Mouse (Mus musculus): Measurements from ENCODE around the gene Ccdc142. TPM values are rescaled to one million over a fixed set of nuclear protein-coding genes. Genes with fewer than 3 reads are reported as not detected.

The Ccdc142 gene
- polyA plus RNA-seq, 1 experiment from 2014 or later, result 4.2 TPM

GRCm38 (mm10) chr6:83068221-83068620 is 33.2 kb upstream of the Ccdc142 start:
- Histone ChIP-seq H3K4me3 (replicated peaks; ENCODE audit: low read depth, low read length) (peak overlapping the region; percentile 12; the same call in 1 of the 2 replicates), H3K27me3 (ENCODE audit: control insufficient read depth, insufficient read depth, low read length) (peaks cover 93% of the 10 kb centered on the region), H3K4me2 (ENCODE audit: low read length) (no peak overlapping the region), H3K27ac (replicated peaks; ENCODE audit: low read depth, low read length) (no peak overlapping the region), H3K4me1 (ENCODE audit: control insufficient read depth, insufficient read depth, low read length) (0 out of 2 replicates have a peak, but pooled peaks cover 3% of the 10 kb centered on the region), H3K9me3 (ENCODE audit: control insufficient read depth, low read length) (no peaks in the 10 kb centered on the region), H3K9ac (replicated peaks; ENCODE audit: low read length) (no peak overlapping the region), H3K36me3 (ENCODE audit: control insufficient read depth, insufficient read depth, low read length) (no peaks in the 10 kb centered on the region)
- no peak for DNase-seq
- no peak for ATAC-seq (ENCODE audit: low FRiP score, low TSS enrichment)
- 1% methylated on average over 8 of the region's 8 CpGs for WGBS

- DNase-seq (no peak), ATAC-seq (ENCODE audit: low FRiP score, low TSS enrichment) (no peak)
- 0 out of 2 replicates have a peak, but pooled peaks cover 3% of the 10 kb centered on the region for H3K4me1 ChIP-seq (ENCODE audit: control insufficient read depth, insufficient read depth, low read length)
- H3K4me2 ChIP-seq (ENCODE audit: low read length), result peak overlapping the region; percentile 33; the same call in 1 of the 2 replicates
- whole genome bisulfite sequencing, result under 1% methylated on average over 81 of the region's 81 CpGs
- no peak overlapping the region for H3K9ac ChIP-seq (replicated peaks; ENCODE audit: low read length)
- no peaks in the 10 kb centered on the region for H3K36me3 ChIP-seq (ENCODE audit: control insufficient read depth, insufficient read depth, low read length)
- peaks cover 94% of the 10 kb centered on the region for H3K27me3 ChIP-seq (ENCODE audit: control insufficient read depth, insufficient read depth, low read length)
- H3K9me3 ChIP-seq (ENCODE audit: control insufficient read depth, low read length), result no peaks in the 10 kb centered on the region
- H3K4me3 ChIP-seq (replicated peaks; ENCODE audit: low read depth, low read length), result peak overlapping the region; percentile 12
- H3K27ac ChIP-seq (replicated peaks; ENCODE audit: low read depth, low read length), result no peak overlapping the region
These were observed 32.5 kb upstream of the Ccdc142 start for GRCm38 (mm10) chr6:83068706-83069487.

- Histone ChIP-seq H3K36me3 (ENCODE audit: control insufficient read depth, insufficient read depth, low read length) (no peaks in the 10 kb centered on the region), H3K4me2 (ENCODE audit: low read length) (0 out of 2 replicates have a peak overlapping the region, but pooled peaks have one; percentile 10), H3K9me3 (ENCODE audit: control insufficient read depth, low read length) (no peaks in the 10 kb centered on the region), H3K4me1 (ENCODE audit: control insufficient read depth, insufficient read depth, low read length) (0 out of 2 replicates have a peak, but pooled peaks cover 3% of the 10 kb centered on the region), H3K4me3 (replicated peaks; ENCODE audit: low read depth, low read length) (no peak overlapping the region), H3K27ac (replicated peaks; ENCODE audit: low read depth, low read length) (no peak overlapping the region), H3K27me3 (ENCODE audit: control insufficient read depth, insufficient read depth, low read length) (peaks cover 93% of the 10 kb centered on the region), H3K9ac (replicated peaks; ENCODE audit: low read length) (no peak overlapping the region)
- DNase-seq (no peak), ATAC-seq (ENCODE audit: low FRiP score, low TSS enrichment) (no peak)
- WGBS, result under 1% methylated on average over 68 of the region's 69 CpGs
These were observed 31.7 kb upstream of the Ccdc142 start for GRCm38 (mm10) chr6:83069488-83070246.

GRCm38 (mm10) chr6:83070247-83070310 is 31.3 kb upstream of the Ccdc142 start, which contains the start of gene Tlx2:
Gene Tlx2, minus strand, starts transcription at chr6:83070293.
- Histone ChIP-seq H3K36me3 (ENCODE audit: control insufficient read depth, insufficient read depth, low read length) (no peaks in the 10 kb centered on the region), H3K4me2 (ENCODE audit: low read length) (0 out of 2 replicates have a peak within 1 kb of the TSS, but pooled peaks have one; percentile 10), H3K4me3 (replicated peaks; ENCODE audit: low read depth, low read length) (no peak within 1 kb of the TSS; the same call in 1 of the 2 replicates), H3K27ac (replicated peaks; ENCODE audit: low read depth, low read length) (no peak within 1 kb of the TSS), H3K9me3 (ENCODE audit: control insufficient read depth, low read length) (no peaks in the 10 kb centered on the region), H3K9ac (replicated peaks; ENCODE audit: low read length) (no peak within 1 kb of the TSS), H3K27me3 (ENCODE audit: control insufficient read depth, insufficient read depth, low read length) (peaks cover 93% of the 10 kb centered on the region), H3K4me1 (ENCODE audit: control insufficient read depth, insufficient read depth, low read length) (0 out of 2 replicates have a peak, but pooled peaks cover 3% of the 10 kb centered on the region)
- DNase-seq, result no peak
- no peak for ATAC-seq (ENCODE audit: low FRiP score, low TSS enrichment)
- under 1% methylated on average over 10 of the region's 10 CpGs for WGBS

- H3K4me1 ChIP-seq (ENCODE audit: control insufficient read depth, insufficient read depth, low read length), result 0 out of 2 replicates have a peak, but pooled peaks cover 3% of the 10 kb centered on the region
- DNase-seq, result peak; percentile 46
- no peak overlapping the region for H3K27ac ChIP-seq (replicated peaks; ENCODE audit: low read depth, low read length)
- ATAC-seq (ENCODE audit: low FRiP score, low TSS enrichment), result 0 out of 2 replicates have a peak, but pooled peaks have one; percentile 24
- WGBS, result under 1% methylated on average over 53 of the region's 58 CpGs
- H3K4me2 ChIP-seq (ENCODE audit: low read length), result 0 out of 2 replicates have a peak overlapping the region, but pooled peaks have one; percentile 10
- no peaks in the 10 kb centered on the region for H3K9me3 ChIP-seq (ENCODE audit: control insufficient read depth, low read length)
- peaks cover 93% of the 10 kb centered on the region for H3K27me3 ChIP-seq (ENCODE audit: control insufficient read depth, insufficient read depth, low read length)
- no peaks in the 10 kb centered on the region for H3K36me3 ChIP-seq (ENCODE audit: control insufficient read depth, insufficient read depth, low read length)
- no peak overlapping the region for H3K4me3 ChIP-seq (replicated peaks; ENCODE audit: low read depth, low read length)
- no peak overlapping the region for H3K9ac ChIP-seq (replicated peaks; ENCODE audit: low read length)
These were observed 30.8 kb upstream of the Ccdc142 start for GRCm38 (mm10) chr6:83070311-83071219.

GRCm38 (mm10) chr6:83071220-83071619 is 30.2 kb upstream of the Ccdc142 start:
- DNase-seq (no peak), ATAC-seq (ENCODE audit: low FRiP score, low TSS enrichment) (no peak)
- Histone ChIP-seq H3K4me2 (ENCODE audit: low read length) (no peak overlapping the region), H3K4me3 (replicated peaks; ENCODE audit: low read depth, low read length) (no peak overlapping the region), H3K27ac (replicated peaks; ENCODE audit: low read depth, low read length) (no peak overlapping the region), H3K4me1 (ENCODE audit: control insufficient read depth, insufficient read depth, low read length) (0 out of 2 replicates have a peak, but pooled peaks cover 3% of the 10 kb centered on the region), H3K9ac (replicated peaks; ENCODE audit: low read length) (no peak overlapping the region), H3K9me3 (ENCODE audit: control insufficient read depth, low read length) (no peaks in the 10 kb centered on the region), H3K36me3 (ENCODE audit: control insufficient read depth, insufficient read depth, low read length) (no peaks in the 10 kb centered on the region), H3K27me3 (ENCODE audit: control insufficient read depth, insufficient read depth, low read length) (peaks cover 94% of the 10 kb centered on the region)
- WGBS, result 2% methylated on average over 23 of the region's 24 CpGs

GRCm38 (mm10) chr6:83074979-83075378 is 26.4 kb upstream of the Ccdc142 start:
- WGBS, result 6% methylated on average over 2 of the region's 2 CpGs
- ATAC-seq (ENCODE audit: low FRiP score, low TSS enrichment), result no peak

GRCm38 (mm10) chr6:83077630-83078323 is 23.6 kb upstream of the Ccdc142 start, which contains the start of gene Pcgf1:
Gene Pcgf1, plus strand, starts transcription at chr6:83077869.
- peaks cover 39% of the 10 kb centered on the region for H3K27me3 ChIP-seq (ENCODE audit: control insufficient read depth, insufficient read depth, low read length)
- DNase-seq, result peak; percentile 56
- WGBS, result under 1% methylated on average over 54 of the region's 54 CpGs

More at GRCm38 (mm10) chr6:83074979-83075378, 26.4 kb upstream of the Ccdc142 start:
- no peaks in the 10 kb centered on the region for H3K9me3 ChIP-seq (ENCODE audit: control insufficient read depth, low read length)
- peak; percentile 8 for DNase-seq
- no peak overlapping the region for H3K9ac ChIP-seq (replicated peaks; ENCODE audit: low read length)
- peaks cover 1% of the 10 kb centered on the region for H3K36me3 ChIP-seq (ENCODE audit: control insufficient read depth, insufficient read depth, low read length)
- no peak overlapping the region for H3K4me3 ChIP-seq (replicated peaks; ENCODE audit: low read depth, low read length)
- H3K4me1 ChIP-seq (ENCODE audit: control insufficient read depth, insufficient read depth, low read length), result peaks cover 17% of the 10 kb centered on the region
- H3K27ac ChIP-seq (replicated peaks; ENCODE audit: low read depth, low read length), result no peak overlapping the region
- H3K27me3 ChIP-seq (ENCODE audit: control insufficient read depth, insufficient read depth, low read length), result peaks cover 61% of the 10 kb centered on the region
- no peak overlapping the region for H3K4me2 ChIP-seq (ENCODE audit: low read length)

More at GRCm38 (mm10) chr6:83077630-83078323, 23.6 kb upstream of the Ccdc142 start, which contains the start of gene Pcgf1:
- peaks cover 14% of the 10 kb centered on the region for H3K4me1 ChIP-seq (ENCODE audit: control insufficient read depth, insufficient read depth, low read length)
- peak within 1 kb of the TSS; percentile 96 for H3K4me2 ChIP-seq (ENCODE audit: low read length)
- H3K4me3 ChIP-seq (replicated peaks; ENCODE audit: low read depth, low read length), result peak within 1 kb of the TSS; percentile 67
- H3K9ac ChIP-seq (replicated peaks; ENCODE audit: low read length), result peak within 1 kb of the TSS; percentile 76
- ATAC-seq (ENCODE audit: low FRiP score, low TSS enrichment), result peak; percentile 77
- H3K27ac ChIP-seq (replicated peaks; ENCODE audit: low read depth, low read length), result peak within 1 kb of the TSS; percentile 93
- no peaks in the 10 kb centered on the region for H3K9me3 ChIP-seq (ENCODE audit: control insufficient read depth, low read length)
- H3K36me3 ChIP-seq (ENCODE audit: control insufficient read depth, insufficient read depth, low read length), result peaks cover 20% of the 10 kb centered on the region
